Mouse (Mus musculus): ENCODE results near the gene Foxe3.
A peak's percentile ranks its signal among the peaks of the same experiment; 100 is the strongest.

The Foxe3 gene

DNA sequence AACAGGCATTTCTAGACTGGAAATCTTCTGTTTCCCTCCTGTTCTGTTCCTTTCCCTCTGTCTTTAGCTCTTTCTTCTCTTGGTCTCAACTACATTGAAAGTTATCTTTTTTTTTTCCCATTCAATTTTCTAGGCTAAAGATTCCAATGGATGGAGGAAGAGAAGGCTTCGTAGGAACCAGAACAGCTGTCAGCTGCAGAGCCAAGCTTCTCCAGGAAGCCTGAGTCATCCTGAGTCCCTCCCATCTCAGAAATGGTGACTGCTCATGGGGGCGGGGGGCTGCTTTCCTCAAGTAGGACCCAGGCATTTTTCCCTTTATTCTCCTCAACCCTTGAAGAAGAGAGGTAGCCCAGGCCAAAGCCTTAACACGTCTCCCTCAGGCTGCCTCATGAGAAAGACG, 9.8 kb downstream of the Foxe3 start:
- no peak for DNase-seq (ENCODE audit: low read depth)

DNA sequence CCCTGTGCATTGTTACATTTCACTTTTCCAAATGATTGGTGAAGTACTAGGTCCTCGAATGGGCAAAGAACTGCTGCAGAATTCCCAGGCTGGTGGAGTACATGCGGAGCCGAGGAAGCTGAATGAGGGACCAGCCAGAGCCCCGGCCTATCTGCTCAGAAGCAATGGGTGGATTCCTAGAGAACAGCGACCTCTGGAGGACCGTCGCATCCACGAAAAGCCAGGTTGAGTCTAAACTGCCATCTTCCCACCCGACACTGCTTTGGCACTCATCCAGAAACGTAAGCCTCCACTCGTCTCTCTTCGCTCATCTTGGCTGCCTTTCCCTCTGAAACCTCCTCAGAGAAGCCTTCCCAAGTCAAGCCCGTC, 12.2 kb downstream of the Foxe3 start:
- DNase-seq (ENCODE audit: low read depth), result peak; percentile 50

DNA sequence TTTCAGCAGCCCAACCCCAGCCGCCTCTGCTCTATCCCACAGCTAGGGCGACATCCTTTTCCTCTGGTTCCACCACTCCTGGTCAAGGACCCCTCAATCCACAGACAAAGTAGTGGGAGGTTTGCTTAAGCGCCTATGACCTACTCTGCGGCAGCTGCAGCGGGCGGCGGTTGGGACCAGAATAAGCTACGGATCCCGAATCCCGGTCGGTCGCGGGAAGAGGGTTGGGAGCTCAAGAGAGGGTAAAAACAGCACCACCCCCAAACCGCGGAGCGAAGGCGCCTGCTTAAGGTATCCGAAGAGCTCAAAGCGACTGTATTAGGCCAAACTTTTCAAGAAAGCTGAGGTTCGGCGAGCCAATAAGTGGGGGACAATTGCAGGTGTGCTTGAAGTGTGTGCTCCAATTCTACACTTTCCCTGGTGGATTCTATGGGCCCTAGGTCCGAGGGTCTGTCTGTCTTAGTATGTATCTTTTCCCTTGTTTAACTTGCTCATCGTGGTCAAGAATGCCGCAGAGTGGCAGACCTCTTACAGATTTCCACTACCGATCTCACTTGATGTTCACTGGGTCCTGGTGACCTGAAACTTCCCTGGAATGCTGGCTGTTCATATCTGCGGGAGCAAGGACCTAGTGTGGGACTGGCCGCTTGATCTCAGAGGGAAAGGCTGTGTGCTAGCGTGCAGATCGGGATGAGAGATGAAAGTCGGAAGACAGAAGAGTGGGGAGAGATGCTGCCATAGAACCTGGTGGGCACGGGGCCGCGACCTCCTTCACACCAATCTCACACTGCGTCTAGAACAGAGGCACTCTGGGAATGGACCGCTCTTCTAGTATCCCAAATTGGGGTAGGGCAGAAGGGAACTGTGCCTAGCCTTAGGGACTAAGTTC, 12.9 kb downstream of the Foxe3 start:
- no peak for DNase-seq (ENCODE audit: low read depth)

DNA sequence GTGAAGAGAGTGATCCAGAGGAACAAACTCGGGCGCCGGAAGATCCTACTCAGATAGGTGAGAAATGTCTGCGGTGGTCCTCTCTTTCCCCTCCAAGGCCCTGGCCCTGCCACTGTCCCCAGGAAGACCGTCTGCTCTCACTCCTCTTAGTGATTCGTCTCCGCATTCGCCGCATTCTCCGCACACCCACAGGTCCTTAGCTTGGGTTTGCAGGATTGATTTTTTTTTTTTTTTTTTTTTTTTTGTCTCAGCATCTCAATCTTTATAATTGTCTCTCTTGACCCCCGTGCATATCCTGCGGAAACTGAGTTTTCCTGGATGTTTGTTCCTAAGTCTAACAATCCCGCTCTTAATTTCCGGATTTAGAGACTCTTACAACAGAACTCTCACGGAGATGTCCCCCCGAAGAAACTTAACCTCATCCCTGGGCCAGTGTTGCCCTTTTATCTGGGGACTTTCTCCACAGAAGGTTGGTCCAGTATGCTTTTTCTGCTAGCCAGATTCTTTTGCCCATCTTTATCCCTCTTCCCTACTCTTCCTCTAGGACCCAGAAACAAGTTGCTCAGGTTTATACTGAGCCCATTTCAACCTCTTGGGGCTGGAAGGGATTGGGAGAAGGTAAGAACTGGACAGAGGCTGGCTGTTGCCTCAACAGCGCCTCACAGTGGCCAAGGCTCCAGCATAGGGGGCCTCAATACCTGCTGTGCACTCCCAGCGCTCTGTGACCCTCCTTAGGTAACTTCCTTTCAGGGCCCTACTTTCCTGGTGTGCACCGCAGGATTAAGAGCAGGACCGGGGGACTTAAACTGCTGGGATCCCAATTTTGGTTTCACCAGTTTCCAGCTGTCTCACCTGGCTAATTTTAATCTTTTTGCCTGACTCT, 16.0 kb downstream of the Foxe3 start:
- peak; percentile 90 for DNase-seq (ENCODE audit: low read depth)

DNA sequence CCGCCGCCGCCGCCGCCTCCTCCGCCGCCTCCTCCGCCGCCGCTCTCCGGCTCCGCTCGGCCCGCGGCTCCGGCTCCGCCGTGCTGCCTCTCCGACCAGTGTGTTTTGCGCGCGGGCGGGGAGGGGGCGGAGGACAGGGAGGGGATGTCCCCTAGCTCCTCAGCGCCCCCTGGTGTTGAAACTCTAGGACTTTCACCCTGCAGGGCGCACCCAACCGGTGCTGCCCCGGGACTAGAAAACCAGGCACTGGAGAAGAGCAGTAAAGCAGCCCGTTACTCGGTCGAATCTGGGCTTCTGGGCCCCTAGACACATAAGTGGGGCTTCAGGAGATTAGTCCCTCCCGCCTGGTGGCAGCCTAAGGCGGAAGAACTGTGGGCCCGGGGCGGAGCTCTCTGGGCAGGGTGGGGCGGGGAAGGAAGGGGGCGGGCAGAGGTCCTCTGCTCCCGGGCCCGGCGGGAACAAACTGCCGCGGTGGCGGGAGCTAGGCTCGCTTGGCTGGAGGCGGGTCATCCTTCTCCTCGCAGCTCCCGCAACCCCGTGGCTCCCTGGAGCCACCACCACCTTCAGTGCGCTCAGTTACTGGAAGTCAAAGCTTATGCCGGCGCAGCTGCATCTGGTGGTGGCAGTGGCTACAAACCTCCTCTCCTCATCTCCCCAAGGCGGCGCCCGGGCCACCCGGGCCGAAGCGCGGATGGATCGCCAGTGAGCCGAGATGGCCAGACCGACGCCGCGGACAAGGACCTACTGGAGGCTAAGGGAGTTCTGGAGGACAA, 16.8 kb downstream of the Foxe3 start, which contains the start of gene Foxd2:
Gene Foxd2, minus strand, starts transcription at position 45 of the 773 bp plus-strand sequence.
- peak; percentile 98 for DNase-seq (ENCODE audit: low read depth)

DNA sequence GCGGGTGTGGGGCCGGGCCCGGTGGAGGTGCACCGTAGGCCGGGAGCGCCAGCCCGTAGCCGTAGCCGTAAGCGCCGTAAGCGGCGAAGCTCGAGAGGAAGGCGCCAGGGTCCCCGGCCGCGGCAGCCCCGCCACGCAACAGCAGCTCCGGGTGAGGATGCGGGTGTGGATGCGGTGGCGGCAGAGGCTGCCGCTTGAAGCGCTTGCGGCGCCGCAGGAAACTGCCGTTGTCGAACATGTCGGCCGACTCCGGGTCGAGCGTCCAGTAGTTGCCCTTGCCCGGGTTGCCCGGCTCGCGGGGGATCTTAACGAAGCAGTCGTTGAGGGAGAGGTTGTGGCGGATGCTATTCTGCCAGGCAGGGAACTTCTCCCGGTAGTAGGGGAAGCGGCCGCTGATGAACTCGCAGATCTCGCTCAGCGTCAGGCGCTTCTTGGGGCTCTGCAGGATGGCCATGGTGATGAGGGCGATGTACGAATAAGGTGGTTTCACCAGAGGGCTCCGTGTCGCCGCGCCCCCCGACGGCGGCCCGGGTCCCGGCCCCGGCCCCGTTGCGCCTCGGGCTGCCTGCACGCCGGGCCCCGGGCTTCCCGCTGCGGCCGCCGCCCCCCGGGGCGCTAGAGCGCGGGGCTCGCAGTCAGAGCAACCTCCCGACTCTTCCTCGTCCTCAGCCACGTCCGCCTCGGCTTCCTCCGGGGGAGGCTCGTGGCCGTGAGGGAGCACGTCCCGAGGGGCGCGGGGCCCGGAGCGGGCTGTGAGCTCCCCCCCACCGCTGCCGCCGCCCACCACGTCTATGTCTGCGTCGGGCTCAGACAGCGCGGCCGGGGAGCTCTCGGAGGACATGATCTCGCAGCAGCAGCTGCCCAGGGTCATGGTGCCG, 17.6 kb downstream of the Foxe3 start:
- no peak for DNase-seq (ENCODE audit: low read depth)

DNA sequence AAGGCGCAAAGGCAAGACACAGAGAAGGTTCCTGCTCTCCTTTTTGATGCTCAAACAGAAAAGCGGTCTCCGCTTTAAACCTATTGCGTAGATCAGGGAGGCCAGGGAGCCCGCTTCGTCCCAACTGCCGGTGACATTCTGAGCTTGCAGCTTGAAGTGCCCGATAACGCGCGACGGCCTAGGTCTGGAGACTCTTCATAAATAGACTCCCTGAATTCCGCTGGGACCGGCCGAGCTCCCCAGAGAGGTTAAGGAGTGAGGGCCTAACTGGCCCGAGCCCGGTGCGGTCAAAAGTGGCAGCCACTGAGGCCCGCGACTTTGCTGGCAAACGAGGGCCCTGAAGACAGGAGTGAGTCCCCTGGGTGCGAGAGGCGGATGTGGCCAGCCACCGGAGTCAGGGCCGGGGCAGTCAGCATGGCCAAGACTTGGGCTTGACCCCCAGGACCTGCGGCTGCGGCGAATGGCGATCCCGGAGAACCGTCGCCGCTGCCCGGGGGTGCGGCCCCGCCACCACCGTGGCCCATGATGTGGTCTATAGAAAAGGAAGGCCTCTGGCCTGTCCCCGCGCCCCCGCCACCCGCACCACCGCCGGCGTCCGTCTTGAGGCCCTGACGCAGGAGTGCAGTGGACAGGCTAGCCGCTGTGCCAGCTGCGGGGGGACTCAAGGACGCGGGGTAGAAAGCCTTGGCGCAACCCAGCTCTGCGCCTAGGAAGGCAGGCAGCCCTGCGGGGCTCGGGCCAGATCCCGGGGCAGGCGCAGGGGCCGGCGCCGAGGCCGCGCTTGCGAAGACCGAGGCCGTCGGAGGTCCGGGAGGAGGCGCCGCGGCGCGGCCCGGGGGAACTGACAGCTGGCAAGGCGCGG, 18.5 kb downstream of the Foxe3 start:
- no peak for DNase-seq (ENCODE audit: low read depth)

DNA sequence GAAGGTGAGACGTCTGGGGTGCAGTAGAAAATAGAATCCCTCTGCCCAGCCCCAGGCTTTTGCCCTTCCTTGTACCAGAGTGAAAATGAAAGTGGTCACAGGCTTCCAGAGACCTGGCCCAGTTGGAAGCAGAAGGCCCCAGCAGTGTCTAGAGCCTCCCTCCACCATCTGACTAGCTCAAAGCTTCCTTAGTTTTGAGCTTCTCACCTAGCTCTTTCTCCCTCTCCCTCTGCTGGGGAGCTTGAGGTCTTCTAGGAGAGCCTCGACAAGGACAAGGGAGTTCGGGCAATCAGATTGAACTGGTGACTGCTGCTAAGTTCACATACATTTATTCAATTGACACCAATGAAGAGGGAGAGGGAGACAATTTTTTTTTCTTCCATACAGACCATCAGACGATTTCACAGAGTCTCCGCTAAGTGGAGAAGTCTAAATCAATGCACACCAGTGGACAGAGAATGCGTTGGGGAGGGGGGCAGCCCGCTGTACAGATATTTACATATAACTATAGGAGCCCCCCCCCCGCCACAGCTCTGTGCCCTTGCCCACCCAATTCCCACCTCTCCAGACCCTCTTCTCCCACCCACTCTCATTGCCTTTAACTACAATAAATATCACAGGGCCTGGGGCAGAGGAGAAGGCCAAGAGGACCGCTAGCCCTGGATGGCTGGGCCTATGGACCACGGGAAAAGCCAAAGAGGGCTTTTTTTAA, 19.7 kb downstream of the Foxe3 start:
- DNase-seq (ENCODE audit: low read depth), result no peak

DNA sequence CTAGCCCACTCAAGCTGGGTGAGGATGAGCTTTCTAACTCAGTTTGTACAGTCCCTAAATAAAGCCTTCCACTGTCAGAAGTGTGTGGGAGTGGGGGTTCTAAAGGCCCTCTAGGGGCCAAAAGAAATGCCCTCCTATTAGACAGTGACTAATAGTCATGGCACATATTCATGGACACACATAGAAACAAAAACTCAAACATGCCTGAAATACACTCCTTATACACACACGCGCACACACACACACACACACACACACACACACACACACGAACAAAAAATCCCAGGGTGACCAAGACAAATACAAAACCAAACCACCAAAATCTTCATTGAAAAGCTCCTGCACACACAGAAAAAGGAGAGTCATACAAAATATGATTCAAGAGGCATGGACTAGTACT, 20.3 kb downstream of the Foxe3 start:
- DNase-seq (ENCODE audit: low read depth), result no peak

DNA sequence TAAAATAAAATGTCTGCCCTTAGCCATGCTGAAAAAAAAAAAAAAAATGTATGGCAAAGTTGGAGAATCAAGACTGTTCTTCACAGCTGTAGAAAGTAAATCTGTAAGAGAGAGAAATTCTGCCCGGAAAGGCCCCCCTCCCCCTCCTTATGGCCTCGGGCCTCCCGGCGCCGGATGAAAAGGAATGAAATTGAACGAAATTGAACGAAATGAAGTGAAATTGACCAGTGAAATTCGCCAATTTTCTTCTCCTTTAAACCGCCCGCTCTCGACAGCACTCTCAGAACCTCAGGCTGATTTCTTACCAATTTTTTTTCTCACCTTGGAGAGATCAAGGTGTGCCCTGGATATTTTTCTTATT, 22.4 kb downstream of the Foxe3 start:
- no peak for DNase-seq (ENCODE audit: low read depth)

DNA sequence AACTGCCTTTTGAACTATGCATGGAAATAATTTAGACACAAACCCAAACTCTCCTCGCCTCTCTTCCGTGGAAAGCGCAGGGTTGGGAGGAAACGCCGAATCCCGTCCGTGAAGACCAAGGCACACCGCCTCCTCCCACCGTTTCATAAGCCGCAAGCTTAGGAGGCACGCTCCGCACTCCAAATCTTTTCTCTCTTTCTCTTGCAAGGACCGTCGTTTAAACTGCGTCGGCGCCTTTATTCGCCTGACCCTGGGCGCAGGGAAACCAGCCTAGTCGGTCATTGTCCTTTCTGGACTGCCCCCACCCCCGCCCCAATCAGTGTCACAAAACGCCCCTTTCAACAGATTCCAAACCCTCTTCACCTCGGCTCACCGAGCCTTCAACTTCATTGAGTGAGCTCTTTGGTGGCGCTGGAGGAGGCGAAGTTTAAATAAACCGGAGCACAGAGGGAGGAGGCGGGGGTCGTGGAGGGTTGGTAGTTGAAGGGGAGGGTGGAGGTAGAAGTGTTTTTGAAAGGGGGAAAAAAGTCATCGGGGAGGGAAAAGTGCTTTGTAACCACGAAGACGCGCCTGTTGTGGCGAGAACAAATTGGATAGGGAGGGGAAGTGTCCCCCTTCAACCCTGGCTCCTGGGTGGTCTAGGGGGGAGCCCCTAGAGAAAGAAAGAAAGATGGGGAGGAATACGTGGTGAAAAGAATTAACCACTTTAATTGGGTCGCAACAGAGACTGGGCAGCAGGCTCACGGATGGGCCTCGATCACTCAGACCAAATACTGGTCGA, 23.0 kb downstream of the Foxe3 start:
- DNase-seq (ENCODE audit: low read depth), result no peak

DNA sequence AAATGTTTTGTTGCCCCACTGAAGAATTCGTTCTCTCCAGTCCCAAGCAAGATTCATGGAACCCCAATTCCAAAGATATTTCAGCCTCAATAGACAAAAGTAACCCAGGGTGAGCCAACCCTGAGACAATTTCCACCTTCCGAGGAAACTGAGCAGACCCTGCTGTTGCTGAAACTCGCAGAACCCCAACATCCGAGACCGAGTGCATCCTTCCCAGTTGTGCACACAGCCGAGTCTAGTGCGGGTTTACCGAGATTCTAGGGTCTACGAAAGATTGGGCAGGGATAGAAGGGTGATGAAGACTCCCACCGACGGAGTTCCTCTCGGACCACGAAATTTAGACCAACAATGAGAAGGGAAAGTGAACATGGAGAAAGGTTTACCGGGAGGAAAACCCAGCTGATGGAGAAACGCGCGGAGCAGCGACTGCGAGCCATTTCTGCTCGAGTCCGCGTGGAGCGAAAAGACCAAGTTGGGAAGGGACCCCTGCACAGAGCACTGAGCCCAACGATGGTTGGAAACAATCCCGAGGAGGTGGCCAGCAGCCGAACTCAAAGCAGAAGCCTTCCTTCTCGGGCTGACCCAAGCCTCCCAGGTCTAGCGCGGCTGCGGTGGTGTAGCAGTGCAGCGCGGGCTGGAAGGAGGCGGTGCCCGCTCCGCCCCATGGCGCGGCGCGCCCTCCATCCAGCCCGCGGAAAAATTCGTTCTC, 24.0 kb downstream of the Foxe3 start:
- no peak for DNase-seq (ENCODE audit: low read depth)

DNA sequence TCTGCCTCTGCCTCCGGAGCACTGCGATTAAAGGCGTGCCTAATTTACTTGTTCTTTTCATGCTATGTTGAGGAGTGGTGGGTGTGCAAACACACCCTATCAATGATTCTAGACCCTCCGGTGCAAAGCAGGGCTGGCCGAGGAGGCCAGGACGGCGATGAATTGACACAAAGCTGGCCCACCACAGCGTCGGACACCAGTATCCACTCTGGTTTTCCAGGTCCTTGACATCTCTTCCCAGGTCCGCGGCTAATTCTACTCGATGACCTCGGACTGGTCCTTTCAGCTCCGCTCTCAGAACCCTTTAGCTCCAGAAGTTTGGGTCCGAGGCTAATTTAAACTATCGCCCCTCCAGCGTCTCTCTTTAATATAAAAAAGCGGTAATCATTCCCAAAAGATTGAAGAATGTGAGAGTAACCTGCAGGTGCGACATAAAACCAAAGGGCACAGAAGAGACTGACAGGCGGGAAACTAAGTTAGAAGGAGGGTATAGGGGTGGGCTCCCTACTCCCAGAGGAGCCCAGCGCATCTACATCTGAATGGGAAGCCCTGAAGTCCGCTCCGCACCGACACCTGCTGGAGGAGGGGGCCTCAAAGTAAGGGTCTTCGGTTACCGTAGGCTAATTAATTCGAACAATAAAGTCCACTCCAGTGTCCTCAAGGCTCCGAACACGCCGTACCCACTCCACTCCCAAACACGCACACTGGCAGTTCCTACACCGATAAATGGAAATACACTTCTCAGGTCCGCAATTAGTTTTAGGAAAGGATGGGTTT, 24.8 kb downstream of the Foxe3 start:
- DNase-seq (ENCODE audit: low read depth), result no peak

DNA sequence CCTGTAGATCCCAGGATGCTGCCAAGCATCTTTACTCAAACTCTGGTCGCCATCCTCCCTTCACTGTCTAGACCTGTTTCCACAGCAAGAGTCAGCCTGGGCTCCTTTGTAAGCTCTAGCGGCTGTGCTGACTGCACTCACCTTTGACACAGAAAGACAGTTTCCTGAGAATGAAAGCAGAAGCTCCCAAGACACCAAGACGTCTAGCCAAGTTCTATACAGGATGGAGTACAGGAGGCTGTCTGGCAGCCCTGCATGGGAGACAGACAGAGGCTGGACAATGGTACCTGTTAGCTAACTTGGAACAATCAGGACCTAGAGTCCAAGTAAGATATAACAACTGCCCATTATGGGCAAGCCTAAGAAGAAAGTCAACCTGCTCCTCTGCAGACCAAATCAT, 25.9 kb downstream of the Foxe3 start:
- DNase-seq (ENCODE audit: low read depth), result no peak

DNA sequence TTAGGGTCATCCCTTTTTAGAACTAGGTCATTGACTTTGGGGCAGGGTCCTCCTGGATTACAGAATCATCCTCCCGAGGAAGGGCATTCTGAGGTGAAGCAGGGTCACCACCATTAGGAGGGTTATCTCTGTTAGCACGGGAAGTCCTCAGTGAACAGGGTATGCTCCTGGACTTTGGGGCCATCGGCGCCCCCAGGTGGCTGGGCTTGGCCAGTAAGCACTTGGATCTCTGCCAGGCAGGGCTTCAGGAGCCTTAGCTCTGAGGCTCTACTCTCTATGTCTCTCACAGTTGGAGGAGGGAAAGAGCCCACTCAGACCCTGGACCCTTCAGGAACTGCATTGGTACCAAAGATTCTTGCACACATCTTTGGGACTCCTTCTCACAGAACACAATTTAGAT, 28.0 kb downstream of the Foxe3 start:
- DNase-seq (ENCODE audit: low read depth), result peak; percentile 56

DNA sequence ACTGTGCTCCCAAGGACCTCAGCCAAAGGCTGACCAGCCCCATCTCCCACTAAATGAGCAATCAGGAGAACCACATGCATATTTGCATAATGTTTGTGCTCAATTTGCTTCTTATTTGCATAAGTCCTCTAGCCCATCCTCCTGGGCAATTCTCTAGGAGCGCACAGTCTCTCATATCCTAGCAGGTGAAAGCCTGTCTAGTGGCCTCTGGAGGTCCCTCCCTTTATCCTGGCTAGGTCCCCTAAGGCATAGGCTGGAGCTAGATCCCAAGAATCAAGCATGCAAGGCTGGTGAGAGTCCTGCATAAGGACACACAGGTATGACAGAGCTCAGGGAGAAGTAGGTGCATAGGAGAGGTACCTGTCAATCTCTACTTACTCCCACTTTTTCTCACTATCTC, 43.6 kb downstream of the Foxe3 start:
- DNase-seq (ENCODE audit: low read depth), result no peak

DNA sequence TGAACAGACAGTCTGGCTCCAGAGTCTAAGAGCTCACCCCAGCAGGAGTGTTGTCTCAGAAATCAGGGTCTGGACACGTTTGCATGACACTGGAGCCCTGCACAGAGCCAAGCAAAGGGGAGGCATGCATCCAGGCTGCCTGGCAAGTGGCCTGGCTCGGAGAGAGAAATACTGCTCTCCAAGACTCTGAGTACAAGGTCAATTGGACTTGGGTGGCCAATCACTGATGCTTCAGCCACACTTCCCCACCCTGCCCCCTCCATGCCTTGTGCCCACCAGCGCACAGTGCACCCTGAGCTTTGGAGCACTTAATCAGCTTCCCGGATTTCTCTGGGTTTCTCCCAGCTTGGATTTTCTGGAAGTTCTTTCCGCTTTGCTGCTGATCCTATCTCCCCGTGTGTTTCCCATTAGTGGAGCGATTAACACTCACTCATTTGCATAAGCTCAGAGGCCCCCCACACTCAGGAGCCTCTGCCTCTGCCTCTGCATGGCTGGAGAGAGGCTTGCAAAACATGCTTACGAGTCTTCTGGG, 49.3 kb downstream of the Foxe3 start:
- no peak for DNase-seq (ENCODE audit: low read depth)

Measured in NIH3T3 (cell line).